Mouse (Mus musculus): ENCODE results near the gene Aim2.

GRCm38 (mm10) chr1:173377380-173378112, 26.9 kb downstream of the Aim2 start:
- TF ChIP-seq CTCF (IDR thresholded peaks at IDR 0.05; ENCODE audit: extremely low read depth, insufficient read depth, low read length), result peak; percentile 100
- TF ChIP-seq POLR2A (IDR thresholded peaks at IDR 0.05; ENCODE audit: extremely low read depth, insufficient read depth, low read length), result no peak

Measured in cortical plate, adult 2 months (tissue).